Mouse (Mus musculus) lung, postnatal 0 days (tissue): Measurements from ENCODE around the gene Prokr1.

Experiments used
- CTCF ChIP-seq: IDR thresholded peaks from 2 replicates; pipeline ENCODE4 v1.5.1; 2016; ENCODE audit warnings: antibody characterized with exemption, mild to moderate bottlenecking
- EP300 ChIP-seq: IDR thresholded peaks from 2 replicates; pipeline ENCODE4 v1.6.1; 2016; ENCODE audit warnings: antibody characterized with exemption, mild to moderate bottlenecking, control low read depth

DNA sequence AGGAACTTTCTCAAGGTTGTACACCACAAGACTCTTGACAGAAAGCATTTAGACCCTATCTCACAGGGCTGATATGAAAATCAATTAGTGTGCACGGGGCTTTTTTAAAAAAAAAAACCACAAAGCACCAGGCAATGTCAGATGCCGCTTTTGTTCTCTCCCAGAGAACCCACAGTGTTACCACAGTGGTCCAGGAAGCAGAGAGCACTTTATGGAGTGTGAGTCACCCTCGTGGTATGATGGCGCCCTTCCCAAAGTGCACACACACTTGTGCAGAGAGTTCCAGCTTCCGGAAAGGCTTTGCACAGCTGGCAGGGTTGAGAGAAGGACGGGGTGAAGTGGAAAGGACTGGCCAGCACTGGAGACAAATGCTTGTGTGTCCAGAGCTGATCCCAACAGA, 8.1 kb downstream of the Prokr1 start:
- TF ChIP-seq CTCF, result no peak
- peak; percentile 79 for TF ChIP-seq EP300
